Mouse (Mus musculus): ENCODE results near the gene Cc2d2b. TPM values are rescaled to one million over a fixed set of nuclear protein-coding genes. Genes with fewer than 3 reads are reported as not detected.

Cc2d2b gene
- polyA plus RNA-seq, 1 experiment from 2014 or later: not detected

DNA sequence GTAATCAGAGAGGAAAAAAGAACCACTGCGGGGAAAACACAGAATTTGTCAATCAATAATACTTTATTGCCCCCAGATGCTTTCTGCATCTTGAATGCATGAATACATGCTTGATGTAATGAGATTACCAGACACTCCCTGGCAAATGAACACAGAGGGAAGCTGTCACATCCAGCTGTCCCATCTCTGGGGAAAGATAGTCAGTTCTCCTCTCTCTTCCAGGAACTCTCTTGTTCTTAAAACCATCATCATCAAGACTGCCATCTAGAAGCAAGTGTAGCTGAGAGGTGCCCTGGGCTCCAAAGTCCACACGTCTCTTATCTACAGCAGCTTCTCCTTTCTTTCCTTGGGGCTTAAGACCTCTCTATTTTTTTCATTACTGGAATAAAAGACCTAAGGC is 21.9 kb upstream of the Cc2d2b start:
- no peak for ATAC-seq (replicated peaks)
- Histone ChIP-seq H3K9ac (no peak overlapping the region), H3K36me3 (replicated peaks) (no peaks in the 10 kb centered on the region), H3K4me2 (no peak overlapping the region), H3K9me3 (no peaks in the 10 kb centered on the region), H3K27ac (no peak overlapping the region), H3K4me1 (peaks cover 6% of the 10 kb centered on the region; the same call in 1 of the 2 replicates), H3K4me3 (no peak overlapping the region), H3K27me3 (replicated peaks) (no peaks in the 10 kb centered on the region)
- 73% methylated on average over 2 of the region's 2 CpGs for WGBS

- H3K4me2 ChIP-seq: no peak overlapping the region
- H3K4me3 ChIP-seq: no peak overlapping the region
- no peak for ATAC-seq (replicated peaks)
- no peak overlapping the region for H3K9ac ChIP-seq
- H3K9me3 ChIP-seq: no peaks in the 10 kb centered on the region
- no peaks in the 10 kb centered on the region for H3K36me3 ChIP-seq (replicated peaks)
- no peaks in the 10 kb centered on the region for H3K27me3 ChIP-seq (replicated peaks)
- H3K27ac ChIP-seq: no peak overlapping the region
- WGBS: 87% methylated on average over 4 of the region's 4 CpGs
- H3K4me1 ChIP-seq: no peaks in the 10 kb centered on the region
Measured at GRCm38 (mm10) chr19:40728213-40728612, 20.3 kb upstream of the Cc2d2b start.

DNA sequence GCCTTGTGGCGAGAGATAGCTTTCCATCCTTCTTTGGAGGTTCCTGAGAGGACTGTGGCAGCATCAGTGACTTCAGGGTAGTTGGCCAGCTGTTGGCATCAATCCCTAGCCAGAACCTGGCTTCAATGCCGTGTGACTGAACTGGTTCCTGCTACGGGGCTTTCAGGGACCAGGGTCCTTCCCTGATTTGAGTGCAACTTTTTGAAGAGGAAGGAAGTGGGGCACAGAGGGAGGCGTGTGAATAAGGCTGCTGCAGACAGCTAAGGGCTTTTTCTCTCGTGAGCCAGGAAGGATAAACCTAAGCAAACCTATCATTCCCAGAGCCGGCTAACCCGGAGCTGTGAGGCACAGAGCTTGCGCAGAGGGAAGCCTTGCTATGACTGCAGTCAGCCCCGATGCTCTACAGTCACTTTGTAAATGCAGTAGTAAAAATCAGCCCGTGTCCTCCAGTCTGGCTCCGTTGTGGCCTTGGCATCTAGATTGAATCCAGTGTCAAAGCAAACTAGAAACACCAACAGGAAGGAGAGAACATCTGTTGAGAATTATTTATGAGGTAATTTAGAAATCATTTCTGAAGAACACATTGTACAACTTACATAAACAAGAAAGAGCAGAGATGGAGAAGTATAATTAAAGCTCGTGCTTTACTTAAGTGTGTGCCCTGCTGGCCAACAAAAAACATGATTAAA is 19.7 kb upstream of the Cc2d2b start:
- WGBS: 75% methylated on average over 12 of the region's 12 CpGs
- Histone ChIP-seq H3K9ac (no peak overlapping the region), H3K36me3 (replicated peaks) (no peaks in the 10 kb centered on the region), H3K4me2 (no peak overlapping the region), H3K27me3 (replicated peaks) (no peaks in the 10 kb centered on the region), H3K27ac (no peak overlapping the region), H3K4me3 (no peak overlapping the region), H3K4me1 (no peaks in the 10 kb centered on the region), H3K9me3 (no peaks in the 10 kb centered on the region)
- no peak for ATAC-seq (replicated peaks)

- Histone ChIP-seq H3K27ac (peak overlapping the region; percentile 33; the same call in 1 of the 2 replicates), H3K9ac (no peak overlapping the region), H3K4me2 (no peak overlapping the region), H3K9me3 (no peaks in the 10 kb centered on the region), H3K4me3 (no peak overlapping the region), H3K27me3 (replicated peaks) (no peaks in the 10 kb centered on the region), H3K4me1 (peaks cover 21% of the 10 kb centered on the region), H3K36me3 (replicated peaks) (no peaks in the 10 kb centered on the region)
- no peak for ATAC-seq (replicated peaks)
- 76% methylated on average over 10 of the region's 10 CpGs for WGBS
Measured at GRCm38 (mm10) chr19:40733409-40733808, 15.1 kb upstream of the Cc2d2b start.

DNA sequence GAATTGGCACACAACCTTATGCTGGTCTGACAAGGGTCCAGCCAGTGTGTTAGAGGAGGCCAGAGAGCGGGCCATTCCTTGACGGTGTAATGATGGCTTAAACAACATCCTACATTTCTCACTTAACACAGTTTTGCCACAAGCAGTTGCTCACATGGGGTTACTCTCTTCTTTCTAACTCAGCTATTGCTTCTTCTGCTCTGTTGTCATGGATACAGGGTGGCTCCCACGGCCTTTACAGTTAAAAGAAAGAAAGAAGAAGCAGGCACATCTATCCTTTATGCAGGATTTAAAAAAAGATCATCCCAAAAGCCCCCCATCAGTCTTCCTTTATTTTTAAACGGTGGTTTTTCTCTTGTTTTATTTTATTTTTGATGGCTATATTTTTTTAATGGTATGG is 14.7 kb upstream of the Cc2d2b start:
- no peaks in the 10 kb centered on the region for H3K36me3 ChIP-seq (replicated peaks)
- H3K4me3 ChIP-seq: no peak overlapping the region
- H3K9ac ChIP-seq: no peak overlapping the region
- WGBS: 40% methylated on average over 4 of the region's 4 CpGs
- H3K9me3 ChIP-seq: no peaks in the 10 kb centered on the region
- peaks cover 21% of the 10 kb centered on the region for H3K4me1 ChIP-seq
- no peaks in the 10 kb centered on the region for H3K27me3 ChIP-seq (replicated peaks)
- ATAC-seq (replicated peaks): no peak; the same call in 1 of the 2 replicates
- peak overlapping the region; percentile 33; the same call in 1 of the 2 replicates for H3K27ac ChIP-seq
- H3K4me2 ChIP-seq: no peak overlapping the region

GRCm38 (mm10) chr19:40736680-40737512 is 11.7 kb upstream of the Cc2d2b start:
- H3K4me3 ChIP-seq: peak overlapping the region; percentile 17
- ATAC-seq (replicated peaks): peak; percentile 93

DNA sequence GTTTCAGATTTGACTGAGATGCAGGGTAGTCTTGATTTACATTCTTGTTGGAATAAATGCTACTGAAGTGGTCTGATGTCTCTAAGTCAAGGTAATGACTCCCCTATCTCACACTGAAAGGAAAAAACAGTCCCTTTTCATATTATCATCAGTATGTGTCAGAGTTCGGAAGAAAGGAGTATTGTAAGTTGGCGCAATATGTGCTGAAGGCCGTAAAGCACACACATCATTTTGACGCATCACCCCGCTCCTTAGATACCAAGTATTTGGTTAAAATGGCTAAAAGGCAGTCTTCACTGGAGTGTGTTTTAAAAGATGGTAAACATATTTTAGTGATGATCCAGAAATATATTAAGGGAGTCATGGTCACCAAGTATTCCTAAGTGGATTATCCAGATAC is 10.9 kb upstream of the Cc2d2b start:
- H3K36me3 ChIP-seq (replicated peaks): no peaks in the 10 kb centered on the region
- no peaks in the 10 kb centered on the region for H3K9me3 ChIP-seq
- 0 out of 2 replicates have a peak overlapping the region, but pooled peaks have one; percentile 28 for H3K9ac ChIP-seq
- peak overlapping the region; percentile 89 for H3K27ac ChIP-seq
- peak overlapping the region; percentile 17; the same call in 1 of the 2 replicates for H3K4me3 ChIP-seq
- no peaks in the 10 kb centered on the region for H3K27me3 ChIP-seq (replicated peaks)
- peak; percentile 41 for ATAC-seq (replicated peaks)
- H3K4me1 ChIP-seq: peaks cover 21% of the 10 kb centered on the region
- 67% methylated on average over 5 of the region's 5 CpGs for WGBS
- H3K4me2 ChIP-seq: peak overlapping the region; percentile 46

More at GRCm38 (mm10) chr19:40736680-40737512, 11.7 kb upstream of the Cc2d2b start:
- H3K36me3 ChIP-seq (replicated peaks): no peaks in the 10 kb centered on the region
- peaks cover 21% of the 10 kb centered on the region for H3K4me1 ChIP-seq
- no peaks in the 10 kb centered on the region for H3K27me3 ChIP-seq (replicated peaks)
- peak overlapping the region; percentile 46 for H3K4me2 ChIP-seq
- peak overlapping the region; percentile 28 for H3K9ac ChIP-seq
- H3K27ac ChIP-seq: peak overlapping the region; percentile 89
- no peaks in the 10 kb centered on the region for H3K9me3 ChIP-seq
- WGBS: 15% methylated on average over 17 of the region's 17 CpGs

DNA sequence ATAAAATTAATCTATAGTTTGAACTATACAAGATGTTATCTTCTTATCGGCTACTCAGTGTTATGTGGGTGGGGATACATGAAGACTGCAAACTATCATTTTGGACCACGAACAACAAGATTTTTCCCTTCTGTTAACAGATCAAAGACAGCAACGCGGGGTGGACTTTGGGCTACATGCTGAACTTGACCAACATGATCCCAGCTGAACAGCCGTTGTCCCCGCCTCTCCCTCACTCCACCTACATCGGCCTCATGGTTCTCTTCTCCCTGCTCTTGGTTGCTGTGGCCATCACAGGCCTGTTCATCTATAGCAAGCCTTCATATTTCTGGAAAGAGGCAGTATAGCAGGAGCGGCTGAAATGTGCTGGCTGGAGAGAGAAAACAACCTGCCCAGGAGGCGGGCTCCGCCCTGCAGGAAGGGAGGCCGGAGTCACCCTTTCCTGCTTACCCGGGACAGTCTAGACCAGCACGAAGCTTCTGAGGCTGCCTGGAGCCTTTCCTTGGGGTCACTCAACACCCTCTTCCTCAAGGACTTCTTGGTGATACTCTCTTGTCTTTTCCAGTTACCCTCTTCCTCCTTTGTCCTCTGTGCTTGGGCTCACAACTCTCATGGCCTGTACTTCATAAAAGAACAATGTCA is 9.7 kb upstream of the Cc2d2b start:
- peaks cover 21% of the 10 kb centered on the region for H3K4me1 ChIP-seq
- H3K4me3 ChIP-seq: no peak overlapping the region
- 88% methylated on average over 13 of the region's 13 CpGs for WGBS
- H3K9me3 ChIP-seq: no peaks in the 10 kb centered on the region
- no peak overlapping the region for H3K27ac ChIP-seq
- ATAC-seq (replicated peaks): no peak
- no peaks in the 10 kb centered on the region for H3K27me3 ChIP-seq (replicated peaks)
- H3K4me2 ChIP-seq: no peak overlapping the region
- H3K9ac ChIP-seq: no peak overlapping the region
- H3K36me3 ChIP-seq (replicated peaks): no peaks in the 10 kb centered on the region

DNA sequence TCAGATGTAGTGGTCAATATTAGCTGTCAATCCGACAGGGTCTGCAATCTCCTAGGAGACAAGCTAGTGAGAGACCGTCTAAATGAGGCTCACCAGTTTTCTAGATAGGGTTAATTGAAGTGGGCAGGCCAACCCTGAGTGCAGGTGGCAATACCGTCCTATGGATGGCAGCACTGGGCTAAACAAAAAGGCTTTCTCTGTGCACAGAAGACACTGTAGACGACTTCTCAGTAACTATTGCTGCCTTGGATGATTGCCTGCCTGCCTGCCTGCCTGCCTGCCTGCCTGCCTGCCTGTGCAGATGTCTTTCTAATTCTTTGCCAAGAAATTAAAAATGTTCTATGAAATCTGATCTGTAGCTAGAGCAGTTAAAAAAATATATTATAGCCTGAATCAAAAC is 1.9 kb upstream of the Cc2d2b start:
- H3K36me3 ChIP-seq (replicated peaks): no peaks in the 10 kb centered on the region
- no peak overlapping the region for H3K9ac ChIP-seq
- H3K27me3 ChIP-seq (replicated peaks): no peaks in the 10 kb centered on the region
- 36% methylated on average over 4 of the region's 4 CpGs for WGBS
- no peak overlapping the region for H3K4me3 ChIP-seq
- ATAC-seq (replicated peaks): no peak
- H3K9me3 ChIP-seq: no peaks in the 10 kb centered on the region
- no peak overlapping the region for H3K4me2 ChIP-seq
- H3K4me1 ChIP-seq: no peaks in the 10 kb centered on the region
- no peak overlapping the region for H3K27ac ChIP-seq

- H3K9me3 ChIP-seq: no peaks in the 10 kb centered on the region
Measured at GRCm38 (mm10) chr19:40754311-40754710, 5.8 kb downstream of the Cc2d2b start.

GRCm38 (mm10) chr19:40760071-40760470 is 11.5 kb downstream of the Cc2d2b start:
- Histone ChIP-seq H3K27me3 (replicated peaks) (no peaks in the 10 kb centered on the region), H3K4me2 (no peak overlapping the region), H3K4me1 (0 out of 2 replicates have a peak, but pooled peaks cover 3% of the 10 kb centered on the region), H3K27ac (no peak overlapping the region), H3K36me3 (replicated peaks) (no peaks in the 10 kb centered on the region), H3K9me3 (no peaks in the 10 kb centered on the region), H3K4me3 (no peak overlapping the region), H3K9ac (no peak overlapping the region)
- WGBS: 74% methylated on average over 2 of the region's 2 CpGs
- no peak for ATAC-seq (replicated peaks)

More at GRCm38 (mm10) chr19:40754311-40754710, 5.8 kb downstream of the Cc2d2b start:
- no peaks in the 10 kb centered on the region for H3K36me3 ChIP-seq (replicated peaks)
- H3K27me3 ChIP-seq (replicated peaks): no peaks in the 10 kb centered on the region
- no peak overlapping the region for H3K27ac ChIP-seq
- no peak for ATAC-seq (replicated peaks)
- WGBS: 76% methylated on average over 2 of the region's 2 CpGs
- no peak overlapping the region for H3K9ac ChIP-seq
- H3K4me1 ChIP-seq: no peaks in the 10 kb centered on the region
- no peak overlapping the region for H3K4me2 ChIP-seq
- H3K4me3 ChIP-seq: no peak overlapping the region

Measured in midbrain, embryonic 15.5 days (tissue).